ENCODE assay signal across 8 mouse cellular contexts in genomic region chr13:54565594-54566345, GRCm38 (mm10). TPM values are rescaled to one million over a fixed set of nuclear protein-coding genes. Genes with fewer than 3 reads are reported as not detected.
DNase-seq lines count a peak whose midpoint lies in the region; ATAC-seq lines count a peak whose summit lies in the region.

No protein-coding gene starts in this region.

- peak overlapping the region; percentile 98; the same call in 1 of the 2 replicates for H3K9ac ChIP-seq in heart, embryonic 11.5 days (ENCODE audit: low read depth, low read length)
- peak overlapping the region; percentile 96; the same call in 1 of the 2 replicates for H3K9ac ChIP-seq in kidney, embryonic 15.5 days
- H3K9ac ChIP-seq in liver, embryonic 15.5 days, result peak overlapping the region; percentile 99
- H3K9ac ChIP-seq in neural tube, embryonic 13.5 days, result peak overlapping the region; percentile 38; the same call in 1 of the 2 replicates

- peak; percentile 37 for ATAC-seq in heart, embryonic 11.5 days (replicated peaks; ENCODE audit: insufficient number of reproducible peaks, low FRiP score, low TSS enrichment)
- peak; percentile 36 for ATAC-seq in kidney, embryonic 15.5 days (replicated peaks; ENCODE audit: low FRiP score)
- ATAC-seq in liver, embryonic 15.5 days (ENCODE audit: insufficient read depth), result peak; percentile 44
- peak; percentile 57 for ATAC-seq in neural tube, embryonic 13.5 days (ENCODE audit: low read depth)
- no peak for ATAC-seq in activated CD4-positive, CD25-positive, alpha-beta regulatory T cell, adult 4 months

- H3K4me3 ChIP-seq in heart, embryonic 11.5 days (ENCODE audit: low read depth, low read length), result peak overlapping the region; percentile 96
- peak overlapping the region; percentile 95 for H3K4me3 ChIP-seq in kidney, embryonic 15.5 days (replicated peaks)
- peak overlapping the region; percentile 93 for H3K4me3 ChIP-seq in liver, embryonic 15.5 days (replicated peaks)
- peak overlapping the region; percentile 88 for H3K4me3 ChIP-seq in neural tube, embryonic 13.5 days

- no peaks in the 10 kb centered on the region; the same call in 1 of the 2 replicates for H3K36me3 ChIP-seq in heart, embryonic 11.5 days (ENCODE audit: control insufficient read depth, insufficient read depth, low read length)
- peaks cover 24% of the 10 kb centered on the region for H3K36me3 ChIP-seq in kidney, embryonic 15.5 days
- peaks cover 22% of the 10 kb centered on the region for H3K36me3 ChIP-seq in liver, embryonic 15.5 days (replicated peaks)
- H3K36me3 ChIP-seq in neural tube, embryonic 13.5 days, result peaks cover 26% of the 10 kb centered on the region

- H3K27me3 ChIP-seq in heart, embryonic 11.5 days (ENCODE audit: control insufficient read depth, insufficient read depth, low read length), result no peaks in the 10 kb centered on the region
- no peaks in the 10 kb centered on the region for H3K27me3 ChIP-seq in kidney, embryonic 15.5 days
- H3K27me3 ChIP-seq in liver, embryonic 15.5 days, result no peaks in the 10 kb centered on the region
- H3K27me3 ChIP-seq in neural tube, embryonic 13.5 days, result no peaks in the 10 kb centered on the region

- H3K9me3 ChIP-seq in heart, embryonic 11.5 days (replicated peaks; ENCODE audit: control insufficient read depth, low read length), result no peaks in the 10 kb centered on the region
- no peaks in the 10 kb centered on the region for H3K9me3 ChIP-seq in kidney, embryonic 15.5 days (replicated peaks)
- no peaks in the 10 kb centered on the region for H3K9me3 ChIP-seq in liver, embryonic 15.5 days (replicated peaks)
- H3K9me3 ChIP-seq in neural tube, embryonic 13.5 days, result no peaks in the 10 kb centered on the region

- DNase-seq in urinary bladder, postnatal 14 days (ENCODE audit: low spot score), result peak; percentile 61
- no peak for DNase-seq in urinary bladder, adult 2 months (ENCODE audit: low spot score)
- DNase-seq in embryo, embryonic 9.5 days (ENCODE audit: extremely low spot score), result peak; percentile 63

- H3K4me1 ChIP-seq in heart, embryonic 11.5 days (ENCODE audit: control insufficient read depth, insufficient read depth, low read length), result peaks cover 7% of the 10 kb centered on the region; the same call in 1 of the 2 replicates
- H3K4me1 ChIP-seq in kidney, embryonic 15.5 days, result peaks cover 30% of the 10 kb centered on the region
- peaks cover 39% of the 10 kb centered on the region for H3K4me1 ChIP-seq in liver, embryonic 15.5 days (replicated peaks)
- peaks cover 17% of the 10 kb centered on the region for H3K4me1 ChIP-seq in neural tube, embryonic 13.5 days (replicated peaks)

- 42% methylated on average over 8 of the region's 8 CpGs for WGBS in heart, embryonic 11.5 days (ENCODE audit: insufficient replicate concordance)
- WGBS in kidney, embryonic 15.5 days, result 35% methylated on average over 8 of the region's 8 CpGs
- WGBS in liver, embryonic 15.5 days (ENCODE audit: insufficient replicate concordance), result 36% methylated on average over 8 of the region's 8 CpGs
- 52% methylated on average over 8 of the region's 8 CpGs for WGBS in neural tube, embryonic 13.5 days

- peak overlapping the region; percentile 83 for H3K4me2 ChIP-seq in heart, embryonic 11.5 days
- H3K4me2 ChIP-seq in kidney, embryonic 15.5 days, result peak overlapping the region; percentile 80
- peak overlapping the region; percentile 80 for H3K4me2 ChIP-seq in liver, embryonic 15.5 days
- H3K4me2 ChIP-seq in neural tube, embryonic 13.5 days, result peak overlapping the region; percentile 78

- no peak overlapping the region for H3K27ac ChIP-seq in heart, embryonic 11.5 days (ENCODE audit: low read depth, low read length)
- peak overlapping the region; percentile 74 for H3K27ac ChIP-seq in kidney, embryonic 15.5 days
- H3K27ac ChIP-seq in liver, embryonic 15.5 days (replicated peaks), result peak overlapping the region; percentile 82
- peak overlapping the region; percentile 90; the same call in 1 of the 2 replicates for H3K27ac ChIP-seq in neural tube, embryonic 13.5 days (replicated peaks)

RNA-seq across cellular contexts. Expression of gene 4833439L19Rik, which starts 0.5 kb away (rescaled TPM):
- 101 and 105 TPM in 2 replicates for polyA plus RNA-seq in urinary bladder, adult 2 months (2012; rRNA removed)
- polyA plus RNA-seq in heart, embryonic 11.5 days (2014; fragmentation: Nextera tagmentation; extraction: Ambion mirVana), result 126 and 137 TPM in 2 replicates
- polyA plus RNA-seq in kidney, embryonic 15.5 days (2015; fragmentation: Nextera tagmentation; extraction: Ambion mirVana), result 151 and 162 TPM in 2 replicates
- polyA plus RNA-seq in liver, embryonic 15.5 days (2015; fragmentation: Nextera tagmentation; extraction: Ambion mirVana), result 48.5 and 49.7 TPM in 2 replicates
- polyA plus RNA-seq in neural tube, embryonic 13.5 days (2015; fragmentation: Nextera tagmentation; extraction: Ambion mirVana), result 246 and 252 TPM in 2 replicates
- 10 to 100 TPM; 63.3 to 66.3 TPM for polyA plus RNA-seq in activated CD4-positive, CD25-positive, alpha-beta regulatory T cell, adult 4 months (2017; shearing (Covaris generic))

RNA-seq across cellular contexts. Expression of gene Arl10, which starts 9.0 kb away (rescaled TPM):
- polyA plus RNA-seq in urinary bladder, adult 2 months (2012; rRNA removed), result 28.7 and 39.4 TPM in 2 replicates
- 17.6 and 18.4 TPM in 2 replicates for polyA plus RNA-seq in heart, embryonic 11.5 days (2014; fragmentation: Nextera tagmentation; extraction: Ambion mirVana)
- 34.0 and 36.1 TPM in 2 replicates for polyA plus RNA-seq in kidney, embryonic 15.5 days (2015; fragmentation: Nextera tagmentation; extraction: Ambion mirVana)
- polyA plus RNA-seq in liver, embryonic 15.5 days (2015; fragmentation: Nextera tagmentation; extraction: Ambion mirVana), result 7.0 and 8.2 TPM in 2 replicates
- 65.8 and 67.0 TPM in 2 replicates for polyA plus RNA-seq in neural tube, embryonic 13.5 days (2015; fragmentation: Nextera tagmentation; extraction: Ambion mirVana)
- 1 to 10 TPM; 2.7 to 6.6 TPM for polyA plus RNA-seq in activated CD4-positive, CD25-positive, alpha-beta regulatory T cell, adult 4 months (2017; shearing (Covaris generic))

RNA-seq across cellular contexts. Expression of gene Nop16, which starts 24.1 kb away (rescaled TPM):
- 26.1 and 29.7 TPM in 2 replicates for polyA plus RNA-seq in urinary bladder, adult 2 months (2012; rRNA removed)
- 61.8 and 65.6 TPM in 2 replicates for polyA plus RNA-seq in heart, embryonic 11.5 days (2014; fragmentation: Nextera tagmentation; extraction: Ambion mirVana)
- polyA plus RNA-seq in kidney, embryonic 15.5 days (2015; fragmentation: Nextera tagmentation; extraction: Ambion mirVana), result 90.2 and 95.5 TPM in 2 replicates
- polyA plus RNA-seq in liver, embryonic 15.5 days (2015; fragmentation: Nextera tagmentation; extraction: Ambion mirVana), result 43.2 and 47.0 TPM in 2 replicates
- polyA plus RNA-seq in neural tube, embryonic 13.5 days (2015; fragmentation: Nextera tagmentation; extraction: Ambion mirVana), result 56.0 and 67.5 TPM in 2 replicates
- 10 to 100 TPM; 64.0 to 66.2 TPM for polyA plus RNA-seq in activated CD4-positive, CD25-positive, alpha-beta regulatory T cell, adult 4 months (2017; shearing (Covaris generic))

RNA-seq across cellular contexts. Expression of gene Higd2a, which starts 24.2 kb away (rescaled TPM):
- polyA plus RNA-seq in urinary bladder, adult 2 months (2012; rRNA removed), result 165 and 194 TPM in 2 replicates
- 225 and 241 TPM in 2 replicates for polyA plus RNA-seq in heart, embryonic 11.5 days (2014; fragmentation: Nextera tagmentation; extraction: Ambion mirVana)
- 205 and 219 TPM in 2 replicates for polyA plus RNA-seq in kidney, embryonic 15.5 days (2015; fragmentation: Nextera tagmentation; extraction: Ambion mirVana)
- polyA plus RNA-seq in liver, embryonic 15.5 days (2015; fragmentation: Nextera tagmentation; extraction: Ambion mirVana), result 94.3 and 106 TPM in 2 replicates
- polyA plus RNA-seq in neural tube, embryonic 13.5 days (2015; fragmentation: Nextera tagmentation; extraction: Ambion mirVana), result 216 and 245 TPM in 2 replicates
- polyA plus RNA-seq in activated CD4-positive, CD25-positive, alpha-beta regulatory T cell, adult 4 months (2017; shearing (Covaris generic)), result 100 to 1,000 TPM; 130 to 146 TPM

RNA-seq across cellular contexts. Expression of gene Cltb, which starts 45.4 kb away (rescaled TPM):
- 70.9 and 84.6 TPM in 2 replicates for polyA plus RNA-seq in urinary bladder, adult 2 months (2012; rRNA removed)
- 38.6 and 39.5 TPM in 2 replicates for polyA plus RNA-seq in heart, embryonic 11.5 days (2014; fragmentation: Nextera tagmentation; extraction: Ambion mirVana)
- polyA plus RNA-seq in kidney, embryonic 15.5 days (2015; fragmentation: Nextera tagmentation; extraction: Ambion mirVana), result 44.8 and 45.6 TPM in 2 replicates
- polyA plus RNA-seq in liver, embryonic 15.5 days (2015; fragmentation: Nextera tagmentation; extraction: Ambion mirVana), result 35.6 and 40.4 TPM in 2 replicates
- 137 and 142 TPM in 2 replicates for polyA plus RNA-seq in neural tube, embryonic 13.5 days (2015; fragmentation: Nextera tagmentation; extraction: Ambion mirVana)
- 10 to 100 TPM; 11.7 TPM for polyA plus RNA-seq in activated CD4-positive, CD25-positive, alpha-beta regulatory T cell, adult 4 months (2017; shearing (Covaris generic))

Comparison
In these comparisons a context has a peak if more than half of its experiments do, and no peak if none do; other contexts are left out.
1. H3K9ac ChIP-seq: peak in every context shown above with its lines; median percentile 99 in liver, embryonic 15.5 days; 98 in heart, embryonic 11.5 days; 96 in kidney, embryonic 15.5 days; 38 in neural tube, embryonic 13.5 days.